Mouse (Mus musculus) limb, embryonic 14.5 days (tissue): Measurements from ENCODE around the gene Med27. TPM values are rescaled to one million over a fixed set of nuclear protein-coding genes. Genes with fewer than 3 reads are reported as not detected.

Source experiments
- ATAC-seq: fragments of 200-750 bp; cut with Nextera tagmentation; 2 replicates; pipeline ENCODE4 v1.8.0; 2017; ENCODE audit warnings: low read depth, moderate number of reproducible peaks, moderate TSS enrichment; ENCODE audit not compliant: low FRiP score
- DNase-seq: peaks from one replicate; pipeline ENCODE4 v3.0.0-alpha.2; 2015; ENCODE audit warnings: low spot score
- H3K27ac ChIP-seq: fragments of 300-500 bp; sonication (generic); replicated peaks from 2 replicates; pipeline ENCODE4 v1.5.1; 2014; ENCODE audit warnings: low read depth, mild to moderate bottlenecking, low read length, moderate library complexity, mixed read lengths
- H3K27me3 ChIP-seq: fragments of 300-500 bp; sonication (generic); 2 replicates; pipeline ENCODE4 v1.6.1; 2014; ENCODE audit warnings: low read length, mixed read lengths; ENCODE audit not compliant: control insufficient read depth, insufficient read depth
- H3K36me3 ChIP-seq: fragments of 300-500 bp; sonication (generic); 2 replicates; pipeline ENCODE4 v1.6.1; 2014; ENCODE audit warnings: mild to moderate bottlenecking, low read length, moderate library complexity, mixed read lengths; ENCODE audit not compliant: control insufficient read depth, insufficient read depth
- H3K4me1 ChIP-seq: fragments of 300-500 bp; sonication (generic); 2 replicates; pipeline ENCODE4 v1.6.1; 2014; ENCODE audit warnings: antibody characterized with exemption, low read length, mixed read lengths; ENCODE audit not compliant: control insufficient read depth, insufficient read depth
- H3K4me2 ChIP-seq: fragments of 300-500 bp; sonication (generic); replicated peaks from 2 replicates; pipeline ENCODE4 v1.6.1; 2014; ENCODE audit warnings: low read depth, mild to moderate bottlenecking, low read length, moderate library complexity; ENCODE audit not compliant: severe bottlenecking
- H3K4me3 ChIP-seq: fragments of 300-500 bp; sonication (generic); replicated peaks from 2 replicates; pipeline ENCODE4 v1.5.1; 2014; ENCODE audit warnings: low read length
- H3K9ac ChIP-seq: fragments of 300-500 bp; sonication (generic); 2 replicates; pipeline ENCODE4 v1.6.1; 2014; ENCODE audit warnings: mild to moderate bottlenecking, low read depth, low read length, moderate library complexity; ENCODE audit not compliant: severe bottlenecking
- H3K9me3 ChIP-seq: fragments of 300-500 bp; sonication (generic); 2 replicates; pipeline ENCODE4 v1.6.1; 2016; ENCODE audit warnings: low read length; ENCODE audit not compliant: control insufficient read depth
- POLR2A ChIP-seq: fragments of 200-500 bp; IDR thresholded peaks from 2 replicates; pipeline ENCODE4 v1.8.0; 2012; ENCODE audit warnings: inconsistent platforms, mild to moderate bottlenecking, moderate library complexity, borderline replicate concordance; ENCODE audit not compliant: insufficient read depth, insufficient read length; ENCODE audit errors: extremely low read depth
- WGBS: fragments of 180-500 bp; shearing (Covaris S2); extraction: QIAGEN DNeasy Blood & Tissue Kit; methylation state at CpG from one replicate; pipeline ENCODE4 v1.1.7; 2014; 5-methylcytosine and 5-hydroxymethylcytosine counted together
- polyA plus RNA-seq, 2 experiments: library from polyadenylated mRNA; depleted of rRNA in 1 of 2; stranded (reverse) in 1 of 2; unstranded in 1 of 2; fragments of >200 nt; fragmentation: Nextera tagmentation in 1 of 2; extraction: Ambion mirVana in 1 of 2; gene quantifications; 2 replicates each; pipeline versions ENCODE4 v1.2.1 to v1.2.3; 2012 to 2014

Med27 gene
- polyA plus RNA-seq, 2 experiments = 45.6 to 49.4 TPM

DNA sequence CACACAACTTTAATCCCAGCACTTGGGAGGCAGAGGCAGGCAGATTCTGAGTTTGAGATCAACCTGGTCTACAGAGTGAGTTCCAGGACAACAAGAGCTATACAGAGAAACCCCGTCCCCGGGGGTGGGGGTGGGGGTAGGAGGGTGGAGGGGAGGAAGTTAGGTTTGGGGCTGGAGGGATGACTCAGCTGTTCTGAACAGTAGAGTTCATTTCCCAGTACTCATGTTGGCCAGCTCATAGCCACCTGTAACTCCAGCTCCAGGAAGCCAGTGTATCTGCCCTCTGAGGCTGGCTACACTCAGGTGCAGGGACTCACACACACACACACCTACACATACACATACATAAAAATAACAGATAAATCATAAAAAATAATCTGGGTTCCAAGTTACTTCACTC lies 111.1 kb downstream of the Med27 start:
- no peaks in the 10 kb centered on the region for H3K9me3 ChIP-seq
- no peak for ATAC-seq
- no peak for DNase-seq
- 71% methylated on average over 2 of the region's 2 CpGs for WGBS
- H3K4me1 ChIP-seq = no peaks in the 10 kb centered on the region
- no peak overlapping the region for H3K27ac ChIP-seq
- no peak for TF ChIP-seq POLR2A
- no peaks in the 10 kb centered on the region for H3K36me3 ChIP-seq
- H3K4me3 ChIP-seq = no peak overlapping the region
- H3K27me3 ChIP-seq = no peaks in the 10 kb centered on the region
- no peak overlapping the region for H3K4me2 ChIP-seq
- H3K9ac ChIP-seq = no peak overlapping the region

DNA sequence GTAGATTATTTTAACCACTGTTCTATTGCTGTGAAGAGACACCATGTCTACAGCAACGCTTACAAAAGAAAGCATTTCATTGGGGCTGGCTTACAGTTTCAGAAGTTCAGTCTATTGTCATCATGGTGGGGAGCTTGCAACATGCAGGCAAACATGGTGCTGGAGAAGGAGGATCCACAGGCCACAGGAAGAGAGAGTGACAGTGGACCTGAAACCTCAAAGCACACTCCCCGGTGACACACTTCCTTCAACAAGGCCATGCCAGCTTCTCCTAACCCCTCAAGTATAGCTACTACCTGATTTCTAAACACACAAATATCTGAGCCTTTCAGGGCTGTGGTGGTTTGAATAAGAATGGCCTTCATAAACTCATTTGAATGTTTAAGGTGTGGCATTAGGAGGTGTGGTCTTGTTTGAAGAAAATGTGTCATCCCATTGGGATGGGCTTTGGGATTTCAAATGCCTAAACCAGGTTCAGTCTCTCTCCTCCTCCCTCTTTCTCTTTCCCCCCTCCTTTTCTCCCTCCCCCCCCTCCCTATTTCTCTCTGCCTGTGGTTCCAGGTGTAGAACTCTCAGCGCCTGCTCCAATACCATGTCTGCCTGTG lies 111.8 kb downstream of the Med27 start:
- ATAC-seq = no peak
- Histone ChIP-seq H3K4me1 (no peaks in the 10 kb centered on the region), H3K9ac (no peak overlapping the region), H3K9me3 (no peaks in the 10 kb centered on the region), H3K36me3 (no peaks in the 10 kb centered on the region), H3K4me3 (no peak overlapping the region), H3K4me2 (no peak overlapping the region), H3K27ac (no peak overlapping the region), H3K27me3 (no peaks in the 10 kb centered on the region)
- DNase-seq = no peak
- WGBS = 88% methylated on average over 3 of the region's 3 CpGs
- no peak for TF ChIP-seq POLR2A

DNA sequence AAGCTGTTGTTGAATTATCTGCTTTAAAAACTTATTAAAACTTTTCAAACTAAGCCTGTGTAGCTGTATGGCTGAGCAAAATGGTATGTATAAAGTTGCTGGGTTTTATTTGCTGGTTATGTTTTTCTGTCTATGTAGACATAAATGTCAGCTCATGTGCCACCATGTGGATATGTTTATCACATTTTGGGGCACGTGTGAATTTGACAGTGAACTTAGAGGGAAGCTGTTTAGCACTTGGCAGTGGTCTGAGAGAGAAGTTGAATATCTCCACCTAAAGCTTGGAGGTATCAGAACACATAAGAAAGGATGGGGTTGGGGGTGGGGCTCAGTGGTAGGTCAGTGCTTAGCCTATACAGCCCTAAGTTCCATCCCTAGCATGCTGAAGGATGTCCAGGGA lies 113.0 kb downstream of the Med27 start:
- 52% methylated on average over 1 of the region's 1 CpGs for WGBS
- Histone ChIP-seq H3K4me2 (no peak overlapping the region), H3K4me1 (no peaks in the 10 kb centered on the region), H3K4me3 (no peak overlapping the region), H3K9ac (no peak overlapping the region), H3K27me3 (no peaks in the 10 kb centered on the region), H3K36me3 (no peaks in the 10 kb centered on the region), H3K27ac (no peak overlapping the region), H3K9me3 (no peaks in the 10 kb centered on the region)
- ATAC-seq (no peak), DNase-seq (no peak)
- no peak for TF ChIP-seq POLR2A

DNA sequence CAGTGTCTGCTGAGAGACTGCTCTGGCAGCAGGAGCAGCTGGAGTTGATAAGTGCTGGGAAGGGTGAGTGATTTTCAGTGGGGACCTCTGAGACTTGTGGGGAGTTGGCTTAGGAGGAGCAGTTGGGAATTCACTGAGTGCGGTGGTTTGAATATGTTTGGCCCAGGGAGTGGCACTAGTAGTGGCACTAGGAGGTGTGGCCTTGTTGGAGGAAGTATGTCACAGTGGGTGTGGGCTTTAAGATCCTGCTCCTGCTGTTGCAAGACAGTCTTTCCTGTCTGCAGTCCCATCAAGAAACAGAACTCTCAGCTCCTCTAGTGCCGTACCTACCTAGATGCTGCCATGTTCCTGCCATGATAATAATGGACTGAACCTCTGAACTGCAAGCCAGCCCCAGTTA lies 115.2 kb downstream of the Med27 start:
- Histone ChIP-seq H3K27ac (no peak overlapping the region), H3K4me2 (no peak overlapping the region), H3K4me1 (peaks cover 4% of the 10 kb centered on the region; the same call in 1 of the 2 replicates), H3K36me3 (no peaks in the 10 kb centered on the region), H3K9me3 (no peaks in the 10 kb centered on the region), H3K9ac (no peak overlapping the region), H3K4me3 (no peak overlapping the region), H3K27me3 (no peaks in the 10 kb centered on the region)
- no peak for TF ChIP-seq POLR2A
- WGBS = 78% methylated on average over 2 of the region's 2 CpGs
- ATAC-seq (no peak), DNase-seq (no peak)

DNA sequence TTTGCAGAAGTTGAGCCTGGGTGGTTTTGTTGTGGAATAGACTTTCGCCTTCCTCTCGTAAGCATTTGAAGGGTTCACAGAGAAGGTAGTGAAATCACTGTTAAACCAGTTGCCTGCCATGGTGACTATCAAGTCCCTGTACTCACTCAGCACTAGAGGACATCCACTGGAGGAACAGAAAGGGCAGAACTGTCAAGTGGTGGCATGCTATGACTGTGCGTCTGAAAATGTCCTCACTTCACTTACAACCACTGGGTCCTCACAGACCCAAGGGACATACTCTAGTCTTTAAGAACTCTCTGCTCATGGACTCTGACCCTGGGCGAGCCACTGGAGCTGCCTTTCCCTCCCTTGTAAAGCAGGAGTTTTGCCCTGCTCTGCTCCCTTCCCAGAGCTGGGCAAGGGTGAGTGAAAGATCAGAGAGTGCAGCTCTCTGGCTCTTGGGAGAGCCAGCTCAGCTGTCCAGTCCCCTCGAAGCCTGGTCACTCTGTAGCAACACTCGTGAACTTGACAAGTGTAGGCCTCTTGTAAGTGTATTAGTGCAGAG lies 116.5 kb downstream of the Med27 start:
- Histone ChIP-seq H3K4me1 (peaks cover 4% of the 10 kb centered on the region; the same call in 1 of the 2 replicates), H3K4me2 (no peak overlapping the region), H3K36me3 (no peaks in the 10 kb centered on the region), H3K9ac (no peak overlapping the region), H3K27ac (no peak overlapping the region), H3K9me3 (no peaks in the 10 kb centered on the region), H3K4me3 (no peak overlapping the region), H3K27me3 (no peaks in the 10 kb centered on the region)
- WGBS = 92% methylated on average over 6 of the region's 6 CpGs
- TF ChIP-seq POLR2A = no peak
- ATAC-seq = no peak
- no peak for DNase-seq
